Mouse (Mus musculus): ENCODE data around the gene Oaf. TPM values are rescaled to one million over a fixed set of nuclear protein-coding genes. Genes with fewer than 3 reads are reported as not detected.

Gene Oaf
- total and polyA plus RNA-seq, 3 experiments = 57.6 to 137 TPM; not detected in 1

DNA sequence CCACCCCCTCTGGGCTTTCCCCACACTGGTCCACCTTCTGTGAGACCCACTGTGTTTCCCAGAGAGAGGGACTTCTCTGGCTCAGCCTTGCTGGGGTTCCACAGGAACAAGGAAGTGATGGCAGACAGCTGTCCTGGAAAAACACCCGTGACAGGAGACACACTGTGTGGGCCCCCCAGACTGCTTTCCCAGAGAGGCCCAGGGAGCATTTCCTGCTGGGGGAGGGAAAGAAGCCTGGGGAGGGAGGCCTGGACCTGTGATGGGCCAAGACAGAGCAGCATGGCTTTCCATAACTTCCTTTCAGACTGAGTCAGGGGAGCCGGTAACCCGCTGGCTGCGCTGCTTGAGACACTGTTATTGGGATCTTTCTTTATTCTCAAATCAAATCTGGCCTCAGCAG lies 8.8 kb downstream of the Oaf start:
- Histone ChIP-seq H3K9ac (ENCODE audit: control insufficient read depth, low read depth, low read length, poor library complexity, severe bottlenecking) (no peak overlapping the region), H3K27ac (ENCODE audit: control insufficient read depth, low read depth, low read length) (no peak overlapping the region), H3K4me1 (ENCODE audit: control insufficient read depth in 1 of 2, insufficient read depth in 2 of 2, low read length in 2 of 2) (peaks cover 11 to 62% of the 10 kb centered on the region in 2 experiments), H3K27me3 (ENCODE audit: control insufficient read depth in 1 of 2, insufficient read depth in 2 of 2, low read length in 2 of 2) (no peaks in the 10 kb centered on the region), H3K36me3 (ENCODE audit: control insufficient read depth in 1 of 2, insufficient read depth in 2 of 2, low read length in 2 of 2) (peaks cover 0 to 49% of the 10 kb centered on the region in 2 experiments), H3K79me2 (ENCODE audit: control insufficient read depth, insufficient read depth, low read length, poor library complexity) (peaks cover 43% of the 10 kb centered on the region), H3K9me3 (replicated peaks; ENCODE audit: insufficient read depth, low read length) (no peaks in the 10 kb centered on the region), H3K4me3 (ENCODE audit: control insufficient read depth in 1 of 2, insufficient read depth in 1 of 2, low read depth in 2 of 2, low read length in 2 of 2) (no peak overlapping the region)
- no peak for DNase-seq (ENCODE audit: low read depth, low spot score)
- TF ChIP-seq USF2 (IDR thresholded peaks at IDR 0.05; ENCODE audit: borderline replicate concordance in 1 of 2, insufficient read depth in 1 of 2, low read depth in 1 of 2, low read length in 2 of 2) = no peak
- TF ChIP-seq CTCF (IDR thresholded peaks at IDR 0.05 in 2 of 3, conservative IDR thresholded peaks at IDR 0.05 in 1 of 3; ENCODE audit: control insufficient read depth in 1 of 3, insufficient read depth in 1 of 3, low read depth in 2 of 3, low read length in 3 of 3, poor library complexity in 1 of 3, severe bottlenecking in 1 of 3) = no peak

DNA sequence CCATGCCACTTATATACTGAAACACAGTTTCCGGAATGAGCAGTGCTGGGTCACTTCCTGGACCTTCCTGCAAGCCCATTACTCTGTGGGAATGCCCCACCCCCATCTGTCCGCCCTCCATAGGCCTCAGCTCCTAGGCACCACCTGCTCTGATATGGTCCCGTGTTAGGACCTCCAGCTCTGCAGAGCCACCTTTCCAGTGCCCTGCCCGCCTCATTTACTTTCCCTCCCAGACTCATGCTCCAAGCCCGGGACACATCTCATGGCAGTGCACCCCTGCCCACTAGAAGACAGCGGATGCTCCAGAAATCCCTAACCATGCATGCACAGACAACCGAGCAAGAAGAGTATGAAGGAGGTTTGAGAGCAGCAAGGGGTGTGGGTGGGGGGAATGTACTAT lies 9.7 kb downstream of the Oaf start:
- Histone ChIP-seq H3K4me3 (ENCODE audit: control insufficient read depth in 1 of 2, insufficient read depth in 1 of 2, low read depth in 2 of 2, low read length in 2 of 2) (no peak overlapping the region), H3K36me3 (ENCODE audit: control insufficient read depth in 1 of 2, insufficient read depth in 2 of 2, low read length in 2 of 2) (peaks cover 0 to 46% of the 10 kb centered on the region in 2 experiments), H3K27me3 (ENCODE audit: control insufficient read depth in 1 of 2, insufficient read depth in 2 of 2, low read length in 2 of 2) (no peaks in the 10 kb centered on the region), H3K9me3 (replicated peaks; ENCODE audit: insufficient read depth, low read length) (no peaks in the 10 kb centered on the region), H3K4me1 (ENCODE audit: control insufficient read depth in 1 of 2, insufficient read depth in 2 of 2, low read length in 2 of 2) (peaks cover 6 to 62% of the 10 kb centered on the region in 2 experiments), H3K27ac (ENCODE audit: control insufficient read depth, low read depth, low read length) (no peak overlapping the region), H3K79me2 (ENCODE audit: control insufficient read depth, insufficient read depth, low read length, poor library complexity) (peaks cover 44% of the 10 kb centered on the region), H3K9ac (ENCODE audit: control insufficient read depth, low read depth, low read length, poor library complexity, severe bottlenecking) (no peak overlapping the region)
- no peak for DNase-seq (ENCODE audit: low read depth, low spot score)
- no peak for TF ChIP-seq RCOR1 (IDR thresholded peaks at IDR 0.05; ENCODE audit: low read depth, low read length)
- TF ChIP-seq CTCF (IDR thresholded peaks at IDR 0.05 in 2 of 3, conservative IDR thresholded peaks at IDR 0.05 in 1 of 3; ENCODE audit: control insufficient read depth in 1 of 3, insufficient read depth in 1 of 3, low read depth in 2 of 3, low read length in 3 of 3, poor library complexity in 1 of 3, severe bottlenecking in 1 of 3) = no peak
- TF ChIP-seq USF2 (IDR thresholded peaks at IDR 0.05; ENCODE audit: borderline replicate concordance in 1 of 2, insufficient read depth in 1 of 2, low read depth in 1 of 2, low read length in 2 of 2) = no peak

DNA sequence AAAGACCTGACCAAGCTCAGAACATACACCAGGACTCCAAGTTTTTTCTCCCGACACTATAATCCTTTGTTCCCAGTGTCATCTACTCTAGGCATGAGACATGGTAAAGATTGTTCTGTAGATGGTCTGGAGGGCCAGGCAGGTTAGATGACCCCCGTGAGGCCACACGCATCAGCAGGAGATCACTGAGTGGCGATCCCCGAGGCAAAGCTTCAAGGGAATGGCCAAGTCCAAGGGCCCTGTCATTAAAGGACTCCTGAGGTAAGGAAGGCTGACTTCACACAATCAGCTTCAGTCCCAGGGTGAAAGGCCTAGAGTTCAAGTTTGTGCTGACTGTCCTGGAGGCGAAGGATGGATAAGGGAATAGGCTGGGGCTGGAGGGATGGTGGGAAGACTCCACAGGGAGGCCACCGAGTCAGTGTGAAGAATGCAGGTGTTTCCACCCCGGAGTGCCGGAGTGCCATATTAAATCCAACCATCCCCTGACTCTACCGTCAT lies 10.3 kb downstream of the Oaf start:
- DNase-seq (ENCODE audit: low read depth, low spot score) = no peak
- Histone ChIP-seq H3K36me3 (ENCODE audit: control insufficient read depth in 1 of 2, insufficient read depth in 2 of 2, low read length in 2 of 2) (peaks cover 0 to 46% of the 10 kb centered on the region in 2 experiments), H3K4me1 (ENCODE audit: control insufficient read depth in 1 of 2, insufficient read depth in 2 of 2, low read length in 2 of 2) (peaks cover 8 to 64% of the 10 kb centered on the region in 2 experiments; a peak in 3 of 4 replicates)

More for the DNA sequence above, 10.3 kb downstream of the Oaf start:
- H3K27me3 ChIP-seq (ENCODE audit: control insufficient read depth in 1 of 2, insufficient read depth in 2 of 2, low read length in 2 of 2) = no peaks in the 10 kb centered on the region
- H3K27ac ChIP-seq (ENCODE audit: control insufficient read depth, low read depth, low read length) = no peak overlapping the region
- no peak overlapping the region for H3K4me3 ChIP-seq (ENCODE audit: control insufficient read depth in 1 of 2, insufficient read depth in 1 of 2, low read depth in 2 of 2, low read length in 2 of 2)
- H3K79me2 ChIP-seq (ENCODE audit: control insufficient read depth, insufficient read depth, low read length, poor library complexity) = peaks cover 44% of the 10 kb centered on the region
- no peaks in the 10 kb centered on the region for H3K9me3 ChIP-seq (replicated peaks; ENCODE audit: insufficient read depth, low read length)
- no peak for TF ChIP-seq ETS1 (IDR thresholded peaks at IDR 0.05; ENCODE audit: low read depth, low read length)
- no peak for TF ChIP-seq GABPA (IDR thresholded peaks at IDR 0.05; ENCODE audit: low read depth, low read length)
- TF ChIP-seq ZC3H11A (IDR thresholded peaks at IDR 0.05; ENCODE audit: low read depth, low read length) = no peak
- no peak for TF ChIP-seq CTCF (IDR thresholded peaks at IDR 0.05 in 2 of 3, conservative IDR thresholded peaks at IDR 0.05 in 1 of 3; ENCODE audit: control insufficient read depth in 1 of 3, insufficient read depth in 1 of 3, low read depth in 2 of 3, low read length in 3 of 3, poor library complexity in 1 of 3, severe bottlenecking in 1 of 3)
- TF ChIP-seq ZNF384 (IDR thresholded peaks at IDR 0.05; ENCODE audit: low read depth, low read length) = no peak
- TF ChIP-seq NRF1 (IDR thresholded peaks at IDR 0.05; ENCODE audit: insufficient read depth, low read depth, low read length, poor library complexity, severe bottlenecking) = no peak
- TF ChIP-seq ZMIZ1 (IDR thresholded peaks at IDR 0.05; ENCODE audit: low read depth, low read length) = no peak
- no peak for TF ChIP-seq TCF12 (IDR thresholded peaks at IDR 0.05; ENCODE audit: low read depth, low read length)
- TF ChIP-seq USF1 (IDR thresholded peaks at IDR 0.05; ENCODE audit: low read depth, low read length) = no peak
- no peak for TF ChIP-seq UBTF (IDR thresholded peaks at IDR 0.05; ENCODE audit: borderline replicate concordance, insufficient read depth, low read depth, low read length)
- TF ChIP-seq MEF2A (IDR thresholded peaks at IDR 0.05; ENCODE audit: extremely low read depth, insufficient replicate concordance, low read depth, low read length, poor library complexity, severe bottlenecking) = no peak
- TF ChIP-seq MXI1 (IDR thresholded peaks at IDR 0.05; ENCODE audit: low read depth, low read length) = no peak
- no peak for TF ChIP-seq KAT2A (conservative IDR thresholded peaks at IDR 0.05; ENCODE audit: low read depth, low read length)
- H3K9ac ChIP-seq (ENCODE audit: control insufficient read depth, low read depth, low read length, poor library complexity, severe bottlenecking) = no peak overlapping the region

All from MEL (cell line).